Mouse (Mus musculus) layer of hippocampus, postnatal 10 days (tissue): ENCODE data around the gene Sbsn. TPM values are rescaled to one million over a fixed set of nuclear protein-coding genes. Genes with fewer than 3 reads are reported as not detected.

Experiments
- DNase-seq, 2 experiments: peaks; one replicate each; pipeline ENCODE4 v3.0.0; 2021; ENCODE audit warnings: low spot score in 2 of 2
- total RNA-seq, 2 experiments: library from RNA; stranded (reverse); gene quantifications; 2 replicates each; pipeline ENCODE4 v1.2.3; 2021

The Sbsn gene
- total RNA-seq, 2 experiments from 2014 or later: 7.7 to 10.4 TPM

DNA sequence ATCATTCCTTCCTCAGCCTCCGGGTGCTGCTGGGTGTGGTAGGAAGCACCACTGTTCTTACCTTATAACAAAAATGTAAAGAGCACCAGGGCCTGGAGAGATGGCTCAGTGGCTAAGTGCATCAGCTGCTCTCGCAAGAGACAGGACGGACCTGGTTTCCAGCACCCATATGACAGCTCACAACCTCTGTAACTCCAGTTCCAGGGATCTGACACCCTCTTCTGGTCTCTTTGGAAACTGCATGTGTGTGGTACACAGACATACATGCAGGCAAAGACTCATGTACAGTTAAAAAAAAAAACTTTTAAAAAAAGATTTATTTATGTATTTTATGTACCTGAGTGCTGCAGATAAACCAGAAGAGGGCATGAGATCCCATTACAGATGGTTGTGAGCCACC lies 52.0 kb downstream of the Sbsn start:
- DNase-seq: no peak

DNA sequence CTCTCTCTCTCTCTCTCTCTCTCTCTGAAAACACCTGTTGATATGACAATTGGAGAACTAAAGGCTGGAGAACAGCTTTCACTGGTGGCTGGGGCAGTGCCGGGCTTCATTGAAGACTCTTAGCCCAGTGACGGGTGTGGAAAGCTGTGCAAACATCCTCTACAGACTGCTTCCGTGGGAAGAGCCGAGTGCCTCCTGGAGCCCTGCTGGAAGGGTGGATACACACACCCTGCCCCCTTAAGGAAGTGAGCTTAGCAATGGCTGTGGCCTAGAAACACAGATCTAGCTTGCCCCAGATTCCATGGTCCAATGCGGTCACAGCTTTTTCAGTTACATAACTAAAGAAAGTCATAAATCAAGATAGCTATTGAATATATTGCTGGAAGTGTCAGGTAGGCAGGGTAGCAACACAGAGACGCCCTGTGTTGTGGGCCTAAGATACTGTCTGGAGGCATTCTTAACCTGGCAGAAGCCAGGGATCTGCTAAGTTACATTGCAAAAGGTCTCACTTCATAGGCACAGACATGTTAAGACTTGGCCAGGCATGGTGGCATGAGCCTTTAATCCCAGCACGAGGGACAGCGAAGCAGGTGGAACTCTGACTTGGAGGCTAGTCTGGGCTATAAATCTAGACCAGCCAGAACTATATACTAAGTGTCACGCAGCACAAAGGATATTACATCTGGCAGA lies 52.9 kb downstream of the Sbsn start:
- no peak for DNase-seq

Other genes with a start within 250 kb of the Sbsn start
- gene Arhgap33, start 216.4 kb upstream of the Sbsn start, total RNA-seq: 100 to 1,000 TPM; 218 to 232 TPM
- gene Hspb6, start 199.3 kb upstream of the Sbsn start, total RNA-seq: 1 to 10 TPM; 5.3 to 5.6 TPM
- gene Proser3, start 199.2 kb upstream of the Sbsn start, total RNA-seq: 1 to 10 TPM; 3.4 to 4.4 TPM
- gene Lin37, start 191.6 kb upstream of the Sbsn start, total RNA-seq: 10 to 100 TPM; 28.2 to 36.6 TPM
- 10 to 100 TPM; 49.4 to 52.5 TPM for gene U2af1l4, start 188.2 kb upstream of the Sbsn start, total RNA-seq
- 1 to 10 TPM; 4.8 to 5.8 TPM for gene Gm49396, start 188.1 kb upstream of the Sbsn start, total RNA-seq
- 10 to 100 TPM; 79.4 to 87.1 TPM for gene Psenen, start 187.8 kb upstream of the Sbsn start, total RNA-seq
- 1 to 10 TPM; 2.4 to 2.8 TPM for gene Igflr1, start 186.0 kb upstream of the Sbsn start, total RNA-seq
- gene Kmt2b, start 162.7 kb upstream of the Sbsn start, total RNA-seq: 10 to 100 TPM; 57.8 to 59.8 TPM
- gene Zbtb32, start 152.6 kb upstream of the Sbsn start, total RNA-seq: not detected
- under 1 TPM; 0.22 to 0.34 TPM for gene Upk1a, start 138.6 kb upstream of the Sbsn start, total RNA-seq
- 100 to 1,000 TPM; 719 to 852 TPM for gene Cox6b1, start 125.3 kb upstream of the Sbsn start, total RNA-seq
- not detected for gene Etv2, start 115.6 kb upstream of the Sbsn start, total RNA-seq
- gene Rbm42, start 101.2 kb upstream of the Sbsn start, total RNA-seq: 10 to 100 TPM; 75.3 to 79.9 TPM
- gene Haus5, start 86.5 kb upstream of the Sbsn start, total RNA-seq: 1 to 10 TPM; 7.0 to 7.4 TPM
- not detected for gene Pmis2, start 79.9 kb upstream of the Sbsn start, total RNA-seq
- not detected for gene 2200002J24Rik, start 52.5 kb upstream of the Sbsn start, total RNA-seq
- gene Atp4a, start 39.3 kb upstream of the Sbsn start, total RNA-seq: 1 to 10 TPM; 3.1 to 3.8 TPM
- gene Tmem147, start 21.9 kb upstream of the Sbsn start, total RNA-seq: 100 to 1,000 TPM; 117 to 141 TPM
- gene Gapdhs, start 7.8 kb upstream of the Sbsn start, total RNA-seq: not detected
- 1 to 10 TPM; 1.2 to 1.5 TPM for gene Dmkn, start 12.3 kb downstream of the Sbsn start, total RNA-seq
- not detected for gene Krtdap, start 36.4 kb downstream of the Sbsn start, total RNA-seq
- under 1 TPM in 1 of 2 experiments, not detected in 1; 0.25 TPM for gene Ffar2, start 72.3 kb downstream of the Sbsn start, total RNA-seq
- not detected for gene Ffar3, start 104.7 kb downstream of the Sbsn start, total RNA-seq
- gene Ffar1, start 110.1 kb downstream of the Sbsn start, total RNA-seq: not detected
- gene Cd22, start 128.9 kb downstream of the Sbsn start, total RNA-seq: not detected
- 10 to 100 TPM; 25.3 to 30.7 TPM for gene Mag, start 163.4 kb downstream of the Sbsn start, total RNA-seq
- not detected for gene Hamp2, start 173.2 kb downstream of the Sbsn start, total RNA-seq
- not detected for gene Hamp, start 192.6 kb downstream of the Sbsn start, total RNA-seq
- 100 to 1,000 TPM in 1 of 2 experiments, 10 to 100 TPM in 1; 94.1 to 116 TPM for gene Usf2, start 205.3 kb downstream of the Sbsn start, total RNA-seq
- gene Lsr, start 222.0 kb downstream of the Sbsn start, total RNA-seq: 10 to 100 TPM; 11.8 to 15.1 TPM
- under 1 TPM; 0.25 to 0.96 TPM for gene Fam187b, start 222.3 kb downstream of the Sbsn start, total RNA-seq